Comparison of ENCODE assay signal across 23 mouse cellular contexts in the genomic region with DNA sequence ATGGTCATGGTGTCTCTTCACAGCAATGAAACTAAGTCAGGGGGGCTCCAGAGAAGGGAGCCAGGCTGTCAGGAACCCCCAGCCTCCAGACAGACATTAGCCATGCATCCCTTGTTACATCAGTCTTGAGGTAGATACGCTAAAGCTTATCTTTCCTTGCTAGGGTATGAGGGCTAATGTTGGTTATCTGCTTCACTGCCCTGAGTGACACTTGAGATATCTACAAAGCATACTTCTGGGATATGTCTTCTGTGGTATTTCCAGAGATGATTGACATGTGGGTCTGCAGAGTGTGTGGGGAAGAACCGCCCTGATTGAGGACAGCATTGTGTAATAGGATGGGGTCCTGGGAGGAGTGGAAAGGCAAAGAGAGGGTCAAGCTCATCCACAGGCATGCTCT.
"Had no signal": no experiment of that assay in that cellular context is flagged by ENCODE, and none has a peak within 500 bp of the region (broad histone marks: within the 10 kb centered on the region; RNA-seq: fewer than 3 reads in every experiment).

No protein-coding gene starts in this region.

- ATAC-seq: intestine, embryonic 15.5 days had no signal

- DNase-seq: kidney, adult 11 months; kidney, adult 8-10 months; kidney, postnatal 10 days; kidney, postnatal 36 days; layer of hippocampus, postnatal 36 days; left cerebral cortex, postnatal 4 days; lung, adult 2 months; lung, postnatal 14 days; lung, postnatal 4 days; midbrain, embryonic 14.5 days; right cerebral cortex, adult 18-20 months; right cerebral cortex, postnatal 14 days; right cerebral cortex, postnatal 4 days; thymus, adult 2 months; thymus, postnatal 14 days; thymus, postnatal 4 days had no signal

- H3K9ac ChIP-seq: intestine, embryonic 15.5 days; kidney, embryonic 15.5 days; limb, embryonic 12.5 days; limb, embryonic 15.5 days had no signal

- H3K4me3 ChIP-seq: intestine, embryonic 15.5 days; kidney, embryonic 15.5 days; left cerebral cortex, adult 2 months; limb, embryonic 12.5 days; limb, embryonic 15.5 days had no signal

- H3K27me3 ChIP-seq: intestine, embryonic 15.5 days; kidney, embryonic 15.5 days; limb, embryonic 15.5 days had no signal

- H3K27ac ChIP-seq: intestine, embryonic 15.5 days; kidney, embryonic 15.5 days; left cerebral cortex, adult 2 months; limb, embryonic 12.5 days; limb, embryonic 15.5 days; stomach, postnatal 0 days had no signal

- H3K4me2 ChIP-seq: intestine, embryonic 15.5 days; kidney, embryonic 15.5 days; limb, embryonic 12.5 days; limb, embryonic 15.5 days; midbrain, embryonic 11.5 days had no signal

- H3K36me3 ChIP-seq: intestine, embryonic 15.5 days; kidney, embryonic 15.5 days; limb, embryonic 12.5 days; limb, embryonic 15.5 days had no signal

- H3K9me3 ChIP-seq: intestine, embryonic 15.5 days; kidney, embryonic 15.5 days; limb, embryonic 12.5 days; limb, embryonic 15.5 days had no signal
